Mouse (Mus musculus) E14TG2a.4 (cell line): ENCODE measurements around the gene Nrbf2.

Experiments
- H3K27me3 ChIP-seq: 2 replicates; pipeline ENCODE4 v1.6.1; 2014; ENCODE audit warnings: low read length, control low read depth; ENCODE audit not compliant: insufficient read depth
- H3K36me3 ChIP-seq: 2 replicates; pipeline ENCODE4 v1.6.1; 2014; ENCODE audit warnings: low read length, control low read depth; ENCODE audit not compliant: insufficient read depth
- H3K4me1 ChIP-seq: replicated peaks from 2 replicates; pipeline ENCODE4 v1.6.1; 2014; ENCODE audit warnings: low read depth, low read length, control low read depth
- H3K4me3 ChIP-seq: replicated peaks from 2 replicates; pipeline ENCODE4 v1.5.1; 2014; ENCODE audit warnings: mild to moderate bottlenecking, low read length
- H3K9me3 ChIP-seq: 2 replicates; pipeline ENCODE4 v1.6.1; 2014; ENCODE audit warnings: low read length, control low read depth
- CTCF ChIP-seq: conservative IDR thresholded peaks from 2 replicates; pipeline ENCODE4 v1.5.1; 2014; ENCODE audit warnings: low read length
- NANOG ChIP-seq: IDR thresholded peaks from 2 replicates; pipeline ENCODE4 v1.6.1; 2014; ENCODE audit warnings: borderline replicate concordance, low read length, mixed read lengths
- POU5F1 ChIP-seq: IDR thresholded peaks from 2 replicates; pipeline ENCODE4 v1.6.1; 2014; ENCODE audit warnings: low read length, borderline replicate concordance

The Nrbf2 gene

GRCm38 (mm10) chr10:67218873-67219565, 66.1 kb downstream of the Nrbf2 start:
- Histone ChIP-seq H3K4me1 (peaks cover 25% of the 10 kb centered on the region), H3K9me3 (no peaks in the 10 kb centered on the region), H3K27me3 (no peaks in the 10 kb centered on the region), H3K4me3 (no peak overlapping the region), H3K36me3 (peaks cover 91% of the 10 kb centered on the region)
- TF ChIP-seq POU5F1 (no peak), CTCF (no peak), NANOG (no peak)

GRCm38 (mm10) chr10:67216872-67217271, 68.2 kb downstream of the Nrbf2 start:
- H3K36me3 ChIP-seq, result peaks cover 71% of the 10 kb centered on the region
- no peaks in the 10 kb centered on the region for H3K9me3 ChIP-seq
- H3K27me3 ChIP-seq, result no peaks in the 10 kb centered on the region
- no peak for TF ChIP-seq POU5F1
- no peak for TF ChIP-seq NANOG
- TF ChIP-seq CTCF, result no peak
- H3K4me3 ChIP-seq, result no peak overlapping the region
- H3K4me1 ChIP-seq, result peaks cover 30% of the 10 kb centered on the region
